Mouse (Mus musculus): ENCODE data around the gene St6galnac3.
A peak's percentile ranks its signal among the peaks of the same experiment; 100 is the strongest.

GRCm38 (mm10) chr3:153655071-153655470 is 69.9 kb downstream of the St6galnac3 start:
- peak; percentile 41 for TF ChIP-seq CTCF (conservative IDR thresholded peaks at IDR 0.05; ENCODE audit: insufficient read depth, insufficient read length, low read depth, low read length)
- TF ChIP-seq POLR2A (IDR thresholded peaks at IDR 0.05; ENCODE audit: low read depth, low read length): no peak
